Mouse (Mus musculus) macrophage (primary cell): Measurements from ENCODE around the gene Fam107b. TPM values are rescaled to one million over a fixed set of nuclear protein-coding genes. Genes with fewer than 3 reads are reported as not detected.

Experiments
- H3K27ac ChIP-seq: fragments of 350-480 bp; formaldehyde crosslinking; 2 replicates; pipeline ENCODE4 v1.9.0; 2021
- H3K36me3 ChIP-seq: fragments of 350-480 bp; formaldehyde crosslinking; 2 replicates; pipeline ENCODE4 v1.9.0; 2021; ENCODE audit errors: inconsistent target
- H3K4me3 ChIP-seq: fragments of 350-480 bp; formaldehyde crosslinking; 2 replicates; pipeline ENCODE4 v1.9.0; 2021; ENCODE audit errors: inconsistent target
- H3K79me2 ChIP-seq: fragments of 350-480 bp; formaldehyde crosslinking; 2 replicates; pipeline ENCODE4 v1.9.0; 2021; ENCODE audit errors: inconsistent target
- WGBS: methylation state at CpG from one replicate; pipeline ENCODE4 v1.1.7; 2026; ENCODE audit warnings: inconsistent platforms; ENCODE audit not compliant: missing documents; 5-methylcytosine and 5-hydroxymethylcytosine counted together
- polyA plus RNA-seq: library from polyadenylated mRNA; stranded (reverse); fragments of 250-400 nt; gene quantifications from 3 replicates; pipeline ENCODE4 v1.2.4, GENCODE M21; 2018; ENCODE audit warnings: inconsistent platforms

Fam107b gene
- polyA plus RNA-seq, 1 experiment from 2014 or later, result 33.9 TPM

DNA sequence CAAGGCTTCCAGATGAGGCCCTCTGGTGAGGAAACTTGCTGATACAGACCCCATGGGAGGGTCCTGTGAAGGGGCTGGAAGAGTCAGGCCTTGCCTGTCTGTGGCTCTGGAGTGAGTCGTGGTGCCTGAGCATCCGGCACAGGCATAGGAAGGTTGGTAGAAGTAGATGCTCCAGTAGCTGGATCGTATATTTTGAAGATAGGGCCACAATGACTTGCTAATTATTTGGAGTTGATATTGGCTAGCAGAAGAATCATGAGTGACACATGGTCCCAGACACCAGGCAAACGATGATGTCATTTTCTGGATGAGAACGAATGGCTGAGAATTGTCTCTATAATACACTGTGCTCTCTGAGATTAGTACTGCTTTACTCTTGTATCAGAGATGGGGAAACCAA, 150.8 kb downstream of the Fam107b start:
- H3K4me3 ChIP-seq, result no peak overlapping the region
- no peak overlapping the region for H3K27ac ChIP-seq
- H3K36me3 ChIP-seq, result no peaks in the 10 kb centered on the region
- WGBS, result 62% methylated on average over 5 of the region's 5 CpGs
- peaks cover 98% of the 10 kb centered on the region for H3K79me2 ChIP-seq

DNA sequence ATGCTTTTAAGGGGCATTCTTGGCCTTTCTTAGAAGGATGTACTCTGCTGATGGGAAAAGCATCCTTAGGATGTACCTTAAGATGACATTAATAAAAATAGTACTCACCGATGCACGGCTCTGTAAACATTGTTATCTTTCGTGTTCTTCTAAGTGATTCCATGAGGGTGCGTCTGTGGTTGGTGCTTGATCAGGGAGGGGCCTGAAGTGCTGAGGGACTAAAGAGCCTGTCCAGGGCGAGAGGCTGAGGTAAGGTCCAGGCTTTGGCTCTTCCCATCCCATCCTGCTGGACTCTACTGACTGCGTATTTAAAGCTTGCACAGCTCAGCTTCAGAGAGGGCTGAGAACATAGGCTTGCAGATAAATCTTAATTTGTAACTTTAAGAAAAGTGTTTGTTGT, 151.7 kb downstream of the Fam107b start:
- Histone ChIP-seq H3K4me3 (no peak overlapping the region), H3K79me2 (peaks cover 89% of the 10 kb centered on the region), H3K27ac (no peak overlapping the region), H3K36me3 (no peaks in the 10 kb centered on the region)
- 84% methylated on average over 6 of the region's 6 CpGs for WGBS

- WGBS, result 19% methylated on average over 8 of the region's 8 CpGs
- Histone ChIP-seq H3K36me3 (no peaks in the 10 kb centered on the region), H3K27ac (0 out of 2 replicates have a peak overlapping the region, but pooled peaks have one; percentile 1), H3K4me3 (no peak overlapping the region), H3K79me2 (peaks cover 82% of the 10 kb centered on the region)
Observed at GRCm38 (mm10) chr2:3723391-3724106, 153.3 kb downstream of the Fam107b start.

GRCm38 (mm10) chr2:3726501-3727078, 156.3 kb downstream of the Fam107b start:
- Histone ChIP-seq H3K4me3 (peak overlapping the region; percentile 3; the same call in 1 of the 2 replicates), H3K36me3 (no peaks in the 10 kb centered on the region), H3K27ac (peak overlapping the region; percentile 81), H3K79me2 (peaks cover 84% of the 10 kb centered on the region)
- 6% methylated on average over 13 of the region's 13 CpGs for WGBS

DNA sequence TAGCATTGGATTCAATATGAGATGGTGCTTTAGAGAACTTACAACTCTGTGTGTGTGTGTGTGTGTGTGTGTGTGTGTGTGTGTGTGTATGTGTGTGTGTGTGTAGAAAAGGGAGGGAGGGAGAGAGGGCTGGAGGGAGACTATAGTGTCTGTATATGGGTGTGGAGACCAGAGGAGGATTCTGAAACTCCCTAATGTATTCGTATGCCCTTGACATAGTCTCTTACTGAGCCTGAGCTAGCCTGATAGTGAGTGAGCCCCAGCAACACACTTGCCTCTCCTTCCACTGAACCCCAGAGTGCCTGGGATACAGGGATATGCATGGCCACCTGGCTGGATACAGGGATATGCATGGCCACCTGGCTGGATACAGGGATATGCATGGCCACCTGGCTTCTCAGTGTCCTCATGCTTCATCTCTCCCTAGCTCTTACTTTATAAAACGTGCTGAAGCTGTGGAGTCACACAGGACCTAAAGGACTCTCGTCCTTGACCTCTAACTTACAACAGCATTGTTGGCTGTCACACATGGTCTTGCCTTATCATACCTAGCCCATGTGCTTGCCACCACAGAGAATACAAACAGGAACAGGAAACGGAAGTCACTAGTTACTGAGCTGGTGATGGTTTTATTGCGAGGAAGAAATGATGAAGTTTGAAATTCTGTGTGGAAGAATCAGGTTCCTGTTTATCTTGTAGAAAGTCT, 157.1 kb downstream of the Fam107b start:
- peak overlapping the region; percentile 81 for H3K27ac ChIP-seq
- H3K79me2 ChIP-seq, result peaks cover 84% of the 10 kb centered on the region

GRCm38 (mm10) chr2:3728090-3728489, 157.8 kb downstream of the Fam107b start:
- Histone ChIP-seq H3K79me2 (peaks cover 84% of the 10 kb centered on the region), H3K4me3 (no peak overlapping the region), H3K27ac (peak overlapping the region; percentile 81), H3K36me3 (no peaks in the 10 kb centered on the region)
- 88% methylated on average over 4 of the region's 4 CpGs for WGBS

More for the DNA sequence above, 157.1 kb downstream of the Fam107b start:
- WGBS, result 12% methylated on average over 5 of the region's 5 CpGs
- H3K4me3 ChIP-seq, result no peak overlapping the region
- H3K36me3 ChIP-seq, result no peaks in the 10 kb centered on the region

GRCm38 (mm10) chr2:3729586-3729985, 159.3 kb downstream of the Fam107b start:
- H3K4me3 ChIP-seq, result no peak overlapping the region

GRCm38 (mm10) chr2:3730744-3731143, 160.5 kb downstream of the Fam107b start:
- WGBS, result 66% methylated on average over 10 of the region's 10 CpGs
- Histone ChIP-seq H3K4me3 (no peak overlapping the region), H3K79me2 (peaks cover 81% of the 10 kb centered on the region), H3K36me3 (no peaks in the 10 kb centered on the region), H3K27ac (no peak overlapping the region)

More at GRCm38 (mm10) chr2:3729586-3729985, 159.3 kb downstream of the Fam107b start:
- H3K36me3 ChIP-seq, result no peaks in the 10 kb centered on the region
- H3K27ac ChIP-seq, result no peak overlapping the region
- H3K79me2 ChIP-seq, result peaks cover 81% of the 10 kb centered on the region
- 77% methylated on average over 3 of the region's 3 CpGs for WGBS

GRCm38 (mm10) chr2:3731316-3732015, 161.2 kb downstream of the Fam107b start:
- Histone ChIP-seq H3K79me2 (peaks cover 85% of the 10 kb centered on the region), H3K36me3 (no peaks in the 10 kb centered on the region), H3K4me3 (no peak overlapping the region), H3K27ac (no peak overlapping the region)
- WGBS, result 49% methylated on average over 13 of the region's 14 CpGs

GRCm38 (mm10) chr2:3737917-3738694, 167.8 kb downstream of the Fam107b start:
- peaks cover 96% of the 10 kb centered on the region for H3K79me2 ChIP-seq
- H3K27ac ChIP-seq, result no peak overlapping the region
- WGBS, result 73% methylated on average over 6 of the region's 6 CpGs
- no peak overlapping the region for H3K4me3 ChIP-seq
- H3K36me3 ChIP-seq, result no peaks in the 10 kb centered on the region

GRCm38 (mm10) chr2:3738734-3739133, 168.4 kb downstream of the Fam107b start:
- Histone ChIP-seq H3K79me2 (peaks cover 99% of the 10 kb centered on the region), H3K27ac (no peak overlapping the region), H3K4me3 (no peak overlapping the region), H3K36me3 (no peaks in the 10 kb centered on the region)
- WGBS, result 86% methylated on average over 12 of the region's 12 CpGs

- 95% methylated on average over 7 of the region's 7 CpGs for WGBS
- Histone ChIP-seq H3K27ac (no peak overlapping the region), H3K36me3 (no peaks in the 10 kb centered on the region), H3K79me2 (peaks cover 99% of the 10 kb centered on the region), H3K4me3 (no peak overlapping the region)
Observed at GRCm38 (mm10) chr2:3739351-3739961, 169.2 kb downstream of the Fam107b start.

- no peaks in the 10 kb centered on the region for H3K36me3 ChIP-seq
- H3K79me2 ChIP-seq, result peaks cover 99% of the 10 kb centered on the region
- 54% methylated on average over 3 of the region's 3 CpGs for WGBS
- no peak overlapping the region for H3K27ac ChIP-seq
- no peak overlapping the region for H3K4me3 ChIP-seq
Observed at GRCm38 (mm10) chr2:3740256-3740655, 170.0 kb downstream of the Fam107b start.
